Mouse (Mus musculus): Measurements from ENCODE around the gene Rab7b. TPM values are rescaled to one million over a fixed set of nuclear protein-coding genes. Genes with fewer than 3 reads are reported as not detected.
A peak's percentile ranks its signal among the peaks of the same experiment; 100 is the strongest.

Gene Rab7b
- total RNA-seq (2014; rRNA removed; ENCODE audit: low replicate concordance), result 0.50 and 2.8 TPM in 2 replicates
- 3.1 and 3.7 TPM in 2 replicates for polyA plus RNA-seq (2015; fragmentation: Nextera tagmentation; extraction: Ambion mirVana)

DNA sequence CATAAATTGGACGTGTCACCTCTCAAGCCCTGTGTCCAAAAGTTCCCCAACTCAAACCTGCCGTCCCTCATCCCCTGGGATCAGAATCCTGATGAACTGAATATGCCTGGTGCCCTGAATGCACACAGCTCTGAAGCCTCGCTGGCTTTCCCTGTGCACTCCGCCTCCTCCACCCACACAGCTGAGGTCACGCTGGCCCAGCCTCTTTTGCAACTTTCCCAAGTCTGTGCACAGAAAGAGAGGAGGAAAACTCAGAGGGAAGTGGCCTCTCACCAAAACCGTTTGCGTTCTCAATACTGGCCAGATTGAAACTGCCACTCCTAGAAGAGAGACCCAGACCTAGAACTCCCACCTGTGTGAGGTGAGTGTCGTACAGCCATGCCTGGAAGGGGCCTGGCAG is at the start of gene Rab7b:
Gene Rab7b (plus strand): TSS at position 221 of the 400 bp plus-strand sequence.
- H3K27ac ChIP-seq (ENCODE audit: low read depth), result no peak within 1 kb of the TSS
- H3K36me3 ChIP-seq (replicated peaks; ENCODE audit: control insufficient read depth, insufficient read depth, low read length), result no peaks in the 10 kb centered on the region
- no peak for TF ChIP-seq CTCF (IDR thresholded peaks at IDR 0.05; ENCODE audit: low read depth)
- H3K9ac ChIP-seq (replicated peaks; ENCODE audit: low read depth, low read length), result no peak within 1 kb of the TSS
- 0 out of 2 replicates have a peak within 1 kb of the TSS, but pooled peaks have one; percentile 3 for H3K4me3 ChIP-seq (ENCODE audit: low read depth, low read length)
- DNase-seq (ENCODE audit: low spot score) (no peak), ATAC-seq (ENCODE audit: insufficient read depth, low read depth) (no peak)
- WGBS, result 50% methylated on average over 8 of the region's 8 CpGs
- peaks cover 6% of the 10 kb centered on the region; the same call in 1 of the 2 replicates for H3K4me1 ChIP-seq (ENCODE audit: control insufficient read depth, insufficient read depth)
- H3K27me3 ChIP-seq (ENCODE audit: control insufficient read depth, insufficient read depth, low read length), result no peaks in the 10 kb centered on the region
- no peaks in the 10 kb centered on the region for H3K9me3 ChIP-seq (replicated peaks; ENCODE audit: control insufficient read depth, low read length)
- no peak within 1 kb of the TSS for H3K4me2 ChIP-seq (ENCODE audit: low read depth, low read length)

DNA sequence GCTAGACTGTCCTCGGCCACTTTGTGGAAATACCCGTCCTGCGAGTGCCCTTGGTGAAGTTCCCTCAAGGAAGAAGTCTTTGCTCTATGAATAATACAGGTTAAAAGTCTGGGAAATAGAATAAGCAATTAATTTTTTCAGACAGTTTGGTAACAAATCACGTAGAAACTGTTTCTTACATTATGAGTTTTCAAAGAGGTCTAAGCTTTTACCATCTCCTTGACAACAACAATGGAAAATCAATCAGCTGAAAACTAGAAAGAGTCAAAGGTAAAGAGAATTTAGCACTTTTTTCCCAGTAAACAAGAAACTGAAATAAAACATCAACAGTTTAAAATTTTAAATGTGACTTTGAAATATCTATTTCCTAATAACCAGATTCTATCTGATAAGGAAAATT is 48.4 kb upstream of the Rab7b start:
- WGBS, result 88% methylated on average over 4 of the region's 4 CpGs
- H3K27ac ChIP-seq (ENCODE audit: low read depth), result no peak overlapping the region
- ATAC-seq (ENCODE audit: insufficient read depth, low read depth) (no peak), DNase-seq (ENCODE audit: low spot score) (no peak)
- no peaks in the 10 kb centered on the region for H3K9me3 ChIP-seq (replicated peaks; ENCODE audit: control insufficient read depth, low read length)
- no peaks in the 10 kb centered on the region for H3K27me3 ChIP-seq (ENCODE audit: control insufficient read depth, insufficient read depth, low read length)
- no peaks in the 10 kb centered on the region for H3K36me3 ChIP-seq (replicated peaks; ENCODE audit: control insufficient read depth, insufficient read depth, low read length)
- H3K4me2 ChIP-seq (ENCODE audit: low read depth, low read length), result no peak overlapping the region
- no peak for TF ChIP-seq CTCF (IDR thresholded peaks at IDR 0.05; ENCODE audit: low read depth)
- TF ChIP-seq EP300 (IDR thresholded peaks at IDR 0.05; ENCODE audit: low read depth), result no peak
- no peak overlapping the region for H3K9ac ChIP-seq (replicated peaks; ENCODE audit: low read depth, low read length)
- H3K4me1 ChIP-seq (ENCODE audit: control insufficient read depth, insufficient read depth), result no peaks in the 10 kb centered on the region
- H3K4me3 ChIP-seq (ENCODE audit: low read depth, low read length), result no peak overlapping the region

DNA sequence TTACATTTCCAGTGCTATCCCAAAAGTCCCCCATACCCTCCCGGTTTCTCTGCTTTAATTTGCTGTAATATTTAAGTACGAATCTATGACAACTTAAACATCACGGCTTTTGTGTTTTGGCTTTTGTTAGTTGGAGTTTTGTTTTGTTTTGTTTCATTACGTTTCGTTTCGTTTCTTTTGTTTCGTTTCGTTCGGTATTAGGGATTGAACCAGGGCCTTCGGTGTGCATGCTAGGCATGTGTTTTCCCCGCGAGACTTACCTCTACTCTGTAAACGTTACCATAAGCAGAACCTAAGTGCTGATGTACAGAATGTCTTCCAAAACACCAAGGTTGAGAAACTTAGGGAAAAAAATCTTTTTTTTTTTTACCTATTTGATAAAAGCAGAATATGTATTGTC is 46.9 kb upstream of the Rab7b start:
- H3K4me2 ChIP-seq (ENCODE audit: low read depth, low read length), result no peak overlapping the region
- DNase-seq (ENCODE audit: low spot score), result no peak
- no peaks in the 10 kb centered on the region for H3K9me3 ChIP-seq (replicated peaks; ENCODE audit: control insufficient read depth, low read length)
- H3K27me3 ChIP-seq (ENCODE audit: control insufficient read depth, insufficient read depth, low read length), result no peaks in the 10 kb centered on the region
- no peak overlapping the region for H3K4me3 ChIP-seq (ENCODE audit: low read depth, low read length)
- no peak for ATAC-seq (ENCODE audit: insufficient read depth, low read depth)
- H3K36me3 ChIP-seq (replicated peaks; ENCODE audit: control insufficient read depth, insufficient read depth, low read length), result no peaks in the 10 kb centered on the region
- WGBS, result 91% methylated on average over 13 of the region's 13 CpGs
- H3K9ac ChIP-seq (replicated peaks; ENCODE audit: low read depth, low read length), result no peak overlapping the region
- H3K4me1 ChIP-seq (ENCODE audit: control insufficient read depth, insufficient read depth), result no peaks in the 10 kb centered on the region
- TF ChIP-seq EP300 (IDR thresholded peaks at IDR 0.05; ENCODE audit: low read depth) (no peak), CTCF (IDR thresholded peaks at IDR 0.05; ENCODE audit: low read depth) (no peak)
- H3K27ac ChIP-seq (ENCODE audit: low read depth), result no peak overlapping the region

DNA sequence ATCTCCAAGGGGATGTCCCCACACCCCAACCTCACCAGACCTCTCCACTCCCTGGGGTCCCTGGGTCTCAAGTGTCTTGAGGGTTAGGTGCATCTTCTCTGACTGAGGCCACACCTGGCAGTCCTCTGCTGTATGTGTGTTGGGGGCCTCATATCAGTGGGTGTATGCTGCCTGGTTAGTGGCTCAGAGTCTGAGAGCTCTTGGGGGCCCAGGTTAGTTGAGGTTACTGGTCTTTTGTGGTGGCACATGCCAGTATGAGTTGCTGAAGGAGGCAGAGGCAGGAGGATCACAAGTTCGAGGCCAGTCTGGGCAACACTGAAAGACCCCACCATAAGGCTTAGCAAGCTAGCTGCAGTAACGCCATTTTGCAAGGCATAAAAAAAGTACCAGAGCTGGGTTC is 46.2 kb upstream of the Rab7b start:
- 91% methylated on average over 2 of the region's 2 CpGs for WGBS
- no peak overlapping the region for H3K4me3 ChIP-seq (ENCODE audit: low read depth, low read length)
- no peaks in the 10 kb centered on the region for H3K36me3 ChIP-seq (replicated peaks; ENCODE audit: control insufficient read depth, insufficient read depth, low read length)
- no peaks in the 10 kb centered on the region for H3K27me3 ChIP-seq (ENCODE audit: control insufficient read depth, insufficient read depth, low read length)
- no peak overlapping the region for H3K4me2 ChIP-seq (ENCODE audit: low read depth, low read length)
- no peak overlapping the region for H3K9ac ChIP-seq (replicated peaks; ENCODE audit: low read depth, low read length)
- no peaks in the 10 kb centered on the region for H3K9me3 ChIP-seq (replicated peaks; ENCODE audit: control insufficient read depth, low read length)
- TF ChIP-seq EP300 (IDR thresholded peaks at IDR 0.05; ENCODE audit: low read depth), result no peak
- TF ChIP-seq CTCF (IDR thresholded peaks at IDR 0.05; ENCODE audit: low read depth), result no peak
- H3K4me1 ChIP-seq (ENCODE audit: control insufficient read depth, insufficient read depth), result no peaks in the 10 kb centered on the region
- DNase-seq (ENCODE audit: low spot score) (no peak), ATAC-seq (ENCODE audit: insufficient read depth, low read depth) (no peak)
- no peak overlapping the region for H3K27ac ChIP-seq (ENCODE audit: low read depth)

DNA sequence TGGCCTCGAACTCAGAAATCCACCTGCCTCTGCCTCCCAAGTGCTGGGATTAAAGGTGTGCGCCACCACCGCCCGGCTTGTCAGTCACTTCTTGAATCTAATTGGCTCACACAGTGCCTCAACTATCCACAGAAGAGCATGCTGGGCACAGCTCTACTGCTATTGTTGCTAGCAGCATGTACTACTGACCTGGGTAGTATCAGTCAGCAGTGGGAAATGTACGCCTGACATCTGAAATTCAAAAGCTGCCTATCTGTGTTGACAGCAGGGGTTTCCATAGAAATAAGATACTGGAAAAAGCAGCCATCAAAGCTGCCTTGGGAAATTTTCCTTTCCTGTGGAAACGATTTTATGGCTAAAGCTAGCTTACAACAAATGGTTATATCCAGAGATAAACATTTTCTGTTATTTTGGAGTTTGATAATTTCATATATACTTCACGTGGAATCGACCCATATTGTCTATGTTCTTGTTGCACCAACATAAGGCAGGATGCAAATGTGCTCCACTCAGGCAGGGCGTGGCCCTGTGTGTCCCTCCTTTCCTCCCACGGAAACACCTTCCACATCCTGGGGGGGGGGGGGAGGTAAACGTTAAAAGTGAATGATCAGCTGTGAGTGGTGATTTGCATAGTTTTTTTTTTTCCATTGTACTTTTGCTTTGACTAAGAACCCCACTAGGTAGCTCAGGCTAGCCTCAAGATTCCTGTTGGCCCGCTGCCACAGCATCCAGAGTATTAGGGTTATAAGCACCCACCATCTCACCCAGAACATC is 35.6 kb upstream of the Rab7b start:
- Histone ChIP-seq H3K36me3 (replicated peaks; ENCODE audit: control insufficient read depth, insufficient read depth, low read length) (no peaks in the 10 kb centered on the region), H3K27me3 (ENCODE audit: control insufficient read depth, insufficient read depth, low read length) (no peaks in the 10 kb centered on the region), H3K4me1 (ENCODE audit: control insufficient read depth, insufficient read depth) (peaks cover 1% of the 10 kb centered on the region; the same call in 1 of the 2 replicates), H3K4me2 (ENCODE audit: low read depth, low read length) (no peak overlapping the region), H3K27ac (ENCODE audit: low read depth) (no peak overlapping the region), H3K9me3 (replicated peaks; ENCODE audit: control insufficient read depth, low read length) (no peaks in the 10 kb centered on the region), H3K9ac (replicated peaks; ENCODE audit: low read depth, low read length) (no peak overlapping the region), H3K4me3 (ENCODE audit: low read depth, low read length) (no peak overlapping the region)
- no peak for TF ChIP-seq EP300 (IDR thresholded peaks at IDR 0.05; ENCODE audit: low read depth)
- TF ChIP-seq CTCF (IDR thresholded peaks at IDR 0.05; ENCODE audit: low read depth), result no peak
- ATAC-seq (ENCODE audit: insufficient read depth, low read depth), result no peak
- 62% methylated on average over 12 of the region's 12 CpGs for WGBS
- no peak for DNase-seq (ENCODE audit: low spot score)

Data from heart, postnatal 0 days (tissue).